Mouse (Mus musculus) heart, postnatal 14 days (tissue): ENCODE measurements at regions not wholly inside any gene's neighbourhood (a gene's known extent, or its start where the extent isn't known, plus 50 kb on each side); places are given as distances from the start of the nearest gene placed in this dataset.

Source experiments
- DNase-seq, 2 experiments: peaks; one replicate each; pipeline ENCODE4 v3.0.0; 2021 to 2022
- intact Hi-C: fragments of 180-260 bp; cut with DNase I; formaldehyde crosslinking; loops from one replicate; pipeline ENCODE4 v1.15.1; 2025

- no peak for DNase-seq
- intact Hi-C loops: no loop called here
These were observed 203.1 kb upstream of the Slc8a1 start for GRCm38 (mm10) chr17:81941317-81941716.

- no peak for DNase-seq
- intact Hi-C loops: no loop called here
These were observed 192.6 kb upstream of the Slc8a1 start for GRCm38 (mm10) chr17:81930736-81931135.

- intact Hi-C loops: no loop called here
- no peak for DNase-seq
These were observed 168.4 kb upstream of the Slc8a1 start for GRCm38 (mm10) chr17:81906481-81907012.

GRCm38 (mm10) chr17:81901999-81902665, 164.0 kb upstream of the Slc8a1 start:
- intact Hi-C loops: no loop called here
- DNase-seq: no peak

- DNase-seq: no peak
- intact Hi-C loops: no loop called here
These were observed 160.8 kb upstream of the Slc8a1 start for GRCm38 (mm10) chr17:81898984-81899383.

GRCm38 (mm10) chr17:81878136-81878535, 140.0 kb upstream of the Slc8a1 start:
- intact Hi-C loops: no loop called here
- no peak for DNase-seq

GRCm38 (mm10) chr17:81866683-81867082, 128.5 kb upstream of the Slc8a1 start:
- intact Hi-C loops: no loop called here
- no peak for DNase-seq

GRCm38 (mm10) chr17:81849298-81849967, 111.3 kb upstream of the Slc8a1 start:
- intact Hi-C loops: no loop called here
- DNase-seq: no peak

- no peak for DNase-seq
- intact Hi-C loops: no loop called here
These were observed 105.6 kb upstream of the Slc8a1 start for GRCm38 (mm10) chr17:81843793-81844192.

- no peak for DNase-seq
- intact Hi-C loops: no loop called here
These were observed 59.7 kb upstream of the Slc8a1 start for GRCm38 (mm10) chr17:81797827-81798376.

- DNase-seq: no peak
- intact Hi-C loops: loop anchor here (2.0 to 10.0 kb wide), 3 partner anchors 124 to 596 kb away; no protein-coding TSS in a partner anchor
These were observed 50.6 kb upstream of the Slc8a1 start for GRCm38 (mm10) chr17:81788781-81789180.
